Mouse (Mus musculus): ENCODE results near the gene Fanca.

GRCm38 (mm10) chr8:123245543-123245942 lies 72.8 kb downstream of the Fanca start:
- TF ChIP-seq CTCF (IDR thresholded peaks at IDR 0.05; ENCODE audit: low read depth) (no peak), EP300 (IDR thresholded peaks at IDR 0.05; ENCODE audit: low read depth) (no peak)
